Mouse (Mus musculus): ENCODE results near the gene Pex14. TPM values are rescaled to one million over a fixed set of nuclear protein-coding genes. Genes with fewer than 3 reads are reported as not detected.

Pex14 gene
- polyA plus RNA-seq, 1 experiment from 2014 or later, result 42.9 TPM

DNA sequence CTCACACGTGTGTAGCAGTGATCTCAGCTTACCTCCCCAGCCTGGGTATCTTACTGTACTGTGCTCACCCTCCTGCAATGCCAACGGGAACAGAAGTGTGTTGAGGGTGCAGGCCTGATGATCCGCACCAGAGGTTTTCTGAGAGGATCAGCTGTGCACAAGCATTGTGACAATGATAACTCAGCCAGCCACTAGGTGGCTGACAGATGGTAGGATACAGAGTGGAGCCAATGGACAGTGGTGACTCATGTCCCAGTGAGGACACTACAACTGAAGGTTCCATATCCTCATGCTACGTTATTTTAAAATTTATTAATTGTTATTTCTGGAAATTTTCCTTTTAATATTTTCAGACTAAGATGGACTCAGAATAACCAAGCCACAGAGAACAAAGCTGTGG is 68.2 kb downstream of the Pex14 start:
- no peaks in the 10 kb centered on the region for H3K36me3 ChIP-seq (ENCODE audit: control insufficient read depth, insufficient read depth, low read length)
- WGBS, result 78% methylated on average over 4 of the region's 4 CpGs
- H3K9ac ChIP-seq (ENCODE audit: low read length), result no peak overlapping the region
- H3K9me3 ChIP-seq (ENCODE audit: control insufficient read depth, low read length), result no peaks in the 10 kb centered on the region
- ATAC-seq (ENCODE audit: low FRiP score, low TSS enrichment) (0 out of 2 replicates have a peak, but pooled peaks have one; percentile 33), DNase-seq (ENCODE audit: low spot score) (no peak)
- H3K4me2 ChIP-seq (replicated peaks; ENCODE audit: low read depth), result no peak overlapping the region
- H3K4me1 ChIP-seq (replicated peaks; ENCODE audit: control insufficient read depth, insufficient read depth), result no peaks in the 10 kb centered on the region
- no peak overlapping the region for H3K27ac ChIP-seq (replicated peaks)
- no peak for TF ChIP-seq EP300 (optimal IDR thresholded peaks at IDR 0.05)
- TF ChIP-seq CTCF (IDR thresholded peaks at IDR 0.05; ENCODE audit: low read depth), result peak; percentile 66
- no peaks in the 10 kb centered on the region for H3K27me3 ChIP-seq (ENCODE audit: control insufficient read depth, insufficient read depth, low read length)
- H3K4me3 ChIP-seq (ENCODE audit: low read depth, low read length), result no peak overlapping the region

DNA sequence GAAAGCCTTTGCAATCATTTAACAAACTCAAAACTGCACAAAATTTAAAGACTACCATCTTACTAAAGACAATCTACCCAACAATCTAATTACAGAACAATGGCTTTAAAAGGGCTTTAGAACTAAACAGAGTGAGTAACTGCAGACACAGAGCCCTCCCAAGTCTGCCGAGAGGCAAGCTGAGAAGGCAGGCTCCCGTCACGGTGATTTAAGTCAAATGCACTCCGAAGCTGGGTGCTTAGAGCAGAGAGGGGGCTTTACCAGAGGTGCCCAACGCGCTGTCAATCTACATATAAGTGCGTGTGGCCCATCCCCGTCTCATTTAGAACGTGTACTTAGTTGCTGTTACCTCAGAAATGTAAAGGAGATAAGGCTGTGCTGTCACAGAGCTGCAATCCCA is 72.1 kb downstream of the Pex14 start:
- H3K4me3 ChIP-seq (ENCODE audit: low read depth, low read length), result no peak overlapping the region
- DNase-seq (ENCODE audit: low spot score), result no peak

DNA sequence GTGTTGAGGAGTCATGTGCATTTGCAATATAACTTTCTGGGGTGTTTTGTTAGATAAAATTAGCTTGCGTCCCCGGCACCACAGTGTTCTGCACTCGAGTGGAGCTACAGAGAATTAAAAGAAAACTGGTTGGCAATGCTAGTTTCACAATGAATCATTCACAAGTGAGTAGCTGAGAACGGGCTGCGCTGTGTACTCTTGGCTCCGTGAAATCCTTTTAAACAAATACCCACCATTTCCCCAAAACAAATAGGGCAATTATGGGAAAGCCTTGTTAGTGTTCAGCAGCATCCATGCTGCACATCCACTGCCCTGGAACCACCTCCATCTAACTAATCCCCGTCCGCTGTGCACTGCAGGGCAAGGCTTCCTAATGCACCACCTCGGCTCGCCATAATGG is 74.4 kb downstream of the Pex14 start:
- no peaks in the 10 kb centered on the region for H3K4me1 ChIP-seq (replicated peaks; ENCODE audit: control insufficient read depth, insufficient read depth)
- TF ChIP-seq CTCF (IDR thresholded peaks at IDR 0.05; ENCODE audit: low read depth) (no peak), EP300 (optimal IDR thresholded peaks at IDR 0.05) (no peak)
- WGBS, result 60% methylated on average over 10 of the region's 10 CpGs
- H3K9ac ChIP-seq (ENCODE audit: low read length), result no peak overlapping the region
- no peak for DNase-seq (ENCODE audit: low spot score)
- no peaks in the 10 kb centered on the region for H3K27me3 ChIP-seq (ENCODE audit: control insufficient read depth, insufficient read depth, low read length)
- no peaks in the 10 kb centered on the region for H3K36me3 ChIP-seq (ENCODE audit: control insufficient read depth, insufficient read depth, low read length)
- H3K27ac ChIP-seq (replicated peaks), result no peak overlapping the region
- H3K4me2 ChIP-seq (replicated peaks; ENCODE audit: low read depth), result no peak overlapping the region
- no peak overlapping the region for H3K4me3 ChIP-seq (ENCODE audit: low read depth, low read length)
- ATAC-seq (ENCODE audit: low FRiP score, low TSS enrichment), result no peak
- H3K9me3 ChIP-seq (ENCODE audit: control insufficient read depth, low read length), result no peaks in the 10 kb centered on the region

More for the DNA sequence above, 72.1 kb downstream of the Pex14 start:
- ATAC-seq (ENCODE audit: low FRiP score, low TSS enrichment), result no peak
- H3K4me1 ChIP-seq (replicated peaks; ENCODE audit: control insufficient read depth, insufficient read depth), result no peaks in the 10 kb centered on the region
- H3K27ac ChIP-seq (replicated peaks), result no peak overlapping the region
- no peaks in the 10 kb centered on the region for H3K27me3 ChIP-seq (ENCODE audit: control insufficient read depth, insufficient read depth, low read length)
- no peak overlapping the region for H3K9ac ChIP-seq (ENCODE audit: low read length)
- 59% methylated on average over 9 of the region's 9 CpGs for WGBS
- TF ChIP-seq EP300 (optimal IDR thresholded peaks at IDR 0.05) (no peak), CTCF (IDR thresholded peaks at IDR 0.05; ENCODE audit: low read depth) (no peak)
- H3K9me3 ChIP-seq (ENCODE audit: control insufficient read depth, low read length), result no peaks in the 10 kb centered on the region
- H3K4me2 ChIP-seq (replicated peaks; ENCODE audit: low read depth), result no peak overlapping the region
- H3K36me3 ChIP-seq (ENCODE audit: control insufficient read depth, insufficient read depth, low read length), result no peaks in the 10 kb centered on the region

DNA sequence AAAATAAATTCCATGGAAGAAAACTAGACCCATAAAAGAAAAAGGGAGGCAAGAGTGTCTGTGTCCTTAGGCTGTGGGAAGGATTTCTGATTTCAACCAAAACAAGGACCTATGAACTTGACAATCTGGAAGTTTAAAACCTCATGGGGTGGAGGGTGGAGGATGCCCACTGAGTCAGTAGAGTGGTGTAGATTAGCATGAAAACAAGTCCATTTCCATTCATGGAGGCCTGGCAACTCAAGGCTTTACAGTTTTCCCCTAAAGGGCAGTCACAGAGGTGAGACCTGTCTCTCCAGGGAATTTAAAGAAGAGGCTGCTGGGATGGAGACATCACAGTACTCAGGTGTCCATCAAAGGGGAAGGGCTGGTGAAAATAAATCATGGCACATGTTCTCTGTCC is 78.7 kb downstream of the Pex14 start:
- no peak for ATAC-seq (ENCODE audit: low FRiP score, low TSS enrichment)
- H3K36me3 ChIP-seq (ENCODE audit: control insufficient read depth, insufficient read depth, low read length), result no peaks in the 10 kb centered on the region
- H3K4me1 ChIP-seq (replicated peaks; ENCODE audit: control insufficient read depth, insufficient read depth), result no peaks in the 10 kb centered on the region
- TF ChIP-seq EP300 (optimal IDR thresholded peaks at IDR 0.05) (no peak), CTCF (IDR thresholded peaks at IDR 0.05; ENCODE audit: low read depth) (no peak)
- no peaks in the 10 kb centered on the region for H3K9me3 ChIP-seq (ENCODE audit: control insufficient read depth, low read length)
- H3K9ac ChIP-seq (ENCODE audit: low read length), result no peak overlapping the region
- H3K27ac ChIP-seq (replicated peaks), result no peak overlapping the region
- no peak overlapping the region for H3K4me3 ChIP-seq (ENCODE audit: low read depth, low read length)
- H3K27me3 ChIP-seq (ENCODE audit: control insufficient read depth, insufficient read depth, low read length), result no peaks in the 10 kb centered on the region
- DNase-seq (ENCODE audit: low spot score), result no peak
- no peak overlapping the region for H3K4me2 ChIP-seq (replicated peaks; ENCODE audit: low read depth)

DNA sequence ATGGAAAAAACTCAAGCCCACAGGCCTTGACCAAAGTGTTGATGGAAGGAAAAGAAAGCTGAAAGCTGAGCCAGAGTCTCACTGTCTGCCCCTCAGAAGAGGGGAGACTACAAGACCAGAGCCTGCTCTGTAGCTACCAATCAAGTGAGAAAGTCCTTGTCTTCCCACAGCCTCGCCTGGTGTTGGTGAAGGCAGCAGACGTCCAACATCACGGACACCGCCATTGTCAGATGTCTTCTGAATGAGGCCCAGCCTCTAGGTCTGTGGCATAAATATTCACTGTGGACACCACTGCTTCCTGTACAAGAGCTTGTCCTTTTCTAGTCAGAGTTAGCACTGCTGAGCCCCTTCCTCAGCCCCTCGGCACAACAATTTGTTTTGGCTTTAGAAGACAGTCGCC is 80.2 kb downstream of the Pex14 start:
- Histone ChIP-seq H3K4me3 (ENCODE audit: low read depth, low read length) (no peak overlapping the region), H3K4me2 (replicated peaks; ENCODE audit: low read depth) (no peak overlapping the region), H3K27me3 (ENCODE audit: control insufficient read depth, insufficient read depth, low read length) (no peaks in the 10 kb centered on the region), H3K4me1 (replicated peaks; ENCODE audit: control insufficient read depth, insufficient read depth) (no peaks in the 10 kb centered on the region), H3K36me3 (ENCODE audit: control insufficient read depth, insufficient read depth, low read length) (no peaks in the 10 kb centered on the region), H3K9me3 (ENCODE audit: control insufficient read depth, low read length) (no peaks in the 10 kb centered on the region), H3K9ac (ENCODE audit: low read length) (no peak overlapping the region), H3K27ac (replicated peaks) (no peak overlapping the region)
- 81% methylated on average over 6 of the region's 6 CpGs for WGBS
- TF ChIP-seq CTCF (IDR thresholded peaks at IDR 0.05; ENCODE audit: low read depth), result no peak
- no peak for TF ChIP-seq EP300 (optimal IDR thresholded peaks at IDR 0.05)
- no peak for DNase-seq (ENCODE audit: low spot score)
- no peak for ATAC-seq (ENCODE audit: low FRiP score, low TSS enrichment)

DNA sequence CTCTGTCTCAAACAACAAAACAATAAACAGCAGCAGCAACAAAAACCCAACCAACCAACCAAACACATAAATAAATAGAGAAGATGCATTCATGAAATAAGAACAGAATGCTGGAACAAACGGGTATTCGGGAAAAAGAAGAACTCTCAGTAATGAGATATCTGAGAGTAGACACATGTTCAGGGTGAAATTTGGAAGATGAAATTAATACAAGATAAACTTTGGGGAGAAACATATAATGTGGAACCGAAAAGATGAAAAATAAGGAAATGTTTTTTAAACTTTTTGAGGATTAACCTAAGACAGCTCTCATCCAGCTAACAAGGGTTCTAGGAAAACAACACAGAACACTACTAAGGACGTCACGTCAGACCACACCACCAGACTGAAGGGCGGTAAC is 92.9 kb downstream of the Pex14 start:
- no peak overlapping the region for H3K4me3 ChIP-seq (ENCODE audit: low read depth, low read length)
- no peak overlapping the region for H3K27ac ChIP-seq (replicated peaks)
- H3K36me3 ChIP-seq (ENCODE audit: control insufficient read depth, insufficient read depth, low read length), result no peaks in the 10 kb centered on the region
- no peak for DNase-seq (ENCODE audit: low spot score)
- no peaks in the 10 kb centered on the region for H3K4me1 ChIP-seq (replicated peaks; ENCODE audit: control insufficient read depth, insufficient read depth)
- ATAC-seq (ENCODE audit: low FRiP score, low TSS enrichment), result no peak
- no peak overlapping the region for H3K9ac ChIP-seq (ENCODE audit: low read length)
- no peaks in the 10 kb centered on the region for H3K27me3 ChIP-seq (ENCODE audit: control insufficient read depth, insufficient read depth, low read length)
- WGBS, result 93% methylated on average over 6 of the region's 6 CpGs
- no peak overlapping the region for H3K4me2 ChIP-seq (replicated peaks; ENCODE audit: low read depth)
- H3K9me3 ChIP-seq (ENCODE audit: control insufficient read depth, low read length), result no peaks in the 10 kb centered on the region
- TF ChIP-seq CTCF (IDR thresholded peaks at IDR 0.05; ENCODE audit: low read depth) (no peak), EP300 (optimal IDR thresholded peaks at IDR 0.05) (no peak)

Measured in stomach, postnatal 0 days (tissue).